Mouse (Mus musculus): ENCODE results near the gene Crebbp. TPM values are rescaled to one million over a fixed set of nuclear protein-coding genes. Genes with fewer than 3 reads are reported as not detected.
"Not testable (repeated sequence)": the region's sequence is repeated elsewhere in the genome, so short reads cannot be mapped to it uniquely, and the experiment has no call there.

Crebbp gene
- polyA plus RNA-seq (2015; fragmentation: Nextera tagmentation; extraction: Ambion mirVana) = 14.4 and 14.8 TPM in 2 replicates

DNA sequence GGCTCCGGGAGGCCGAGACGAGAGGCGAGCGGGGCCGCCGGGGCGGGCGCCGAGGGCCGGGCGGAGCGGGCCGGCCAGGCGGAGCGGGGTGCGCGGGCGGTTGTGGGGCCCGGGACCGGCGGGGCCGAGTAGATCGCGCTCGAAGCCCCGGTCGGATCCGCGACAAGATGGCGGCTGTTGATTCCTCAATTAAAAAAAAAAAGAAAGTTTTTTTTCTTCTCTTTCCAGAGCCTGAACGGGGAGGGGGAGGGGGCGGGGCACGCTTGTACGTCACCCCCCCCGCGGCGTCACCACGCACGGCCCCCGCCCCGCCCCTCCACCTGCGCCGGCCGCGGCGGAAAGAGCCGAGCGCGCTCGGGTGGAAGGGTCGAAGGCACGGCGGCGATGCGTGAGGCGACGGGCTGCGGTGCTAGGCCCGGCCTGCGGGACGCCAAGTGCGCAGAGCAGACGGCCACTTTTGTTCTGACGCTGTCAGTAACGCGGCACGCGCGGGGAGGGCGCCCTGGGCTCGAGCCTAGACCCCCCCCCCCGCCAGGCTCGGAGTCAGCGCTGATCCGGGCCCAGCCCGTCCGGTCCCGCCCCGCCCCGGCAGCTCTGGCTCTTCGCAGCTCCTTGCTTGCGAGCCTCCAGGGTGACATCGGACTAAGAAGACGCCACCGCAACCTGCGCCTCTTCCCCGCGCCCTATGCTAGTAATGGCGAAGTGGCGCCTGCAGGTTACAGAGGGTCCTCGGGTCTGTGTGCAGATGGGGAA, at the start of gene Crebbp:
TSS of gene Crebbp (minus strand) at position 199 of the 753 bp plus-strand sequence.
- Histone ChIP-seq H3K27me3 (ENCODE audit: control insufficient read depth, insufficient read depth, low read length) (no peaks in the 10 kb centered on the region), H3K27ac (replicated peaks) (peak within 1 kb of the TSS; percentile 99), H3K9ac (ENCODE audit: low read length) (peak within 1 kb of the TSS; percentile 99), H3K4me3 (ENCODE audit: low read depth, low read length) (peak within 1 kb of the TSS; percentile 88), H3K36me3 (ENCODE audit: control insufficient read depth, insufficient read depth, low read length) (no peaks in the 10 kb centered on the region), H3K4me1 (replicated peaks; ENCODE audit: control insufficient read depth, insufficient read depth) (peaks cover 3% of the 10 kb centered on the region; the same call in 1 of the 2 replicates), H3K4me2 (replicated peaks; ENCODE audit: low read depth) (peak within 1 kb of the TSS; percentile 95), H3K9me3 (ENCODE audit: control insufficient read depth, low read length) (no peaks in the 10 kb centered on the region)
- under 1% methylated on average over 73 of the region's 92 CpGs for WGBS
- peak; percentile 96 for DNase-seq (ENCODE audit: low spot score)
- TF ChIP-seq EP300 (optimal IDR thresholded peaks at IDR 0.05) (no peak), CTCF (IDR thresholded peaks at IDR 0.05; ENCODE audit: low read depth) (peak; percentile 8; the same call in 1 of the 2 replicates)
- ATAC-seq (ENCODE audit: low FRiP score, low TSS enrichment) = peak; percentile 94

DNA sequence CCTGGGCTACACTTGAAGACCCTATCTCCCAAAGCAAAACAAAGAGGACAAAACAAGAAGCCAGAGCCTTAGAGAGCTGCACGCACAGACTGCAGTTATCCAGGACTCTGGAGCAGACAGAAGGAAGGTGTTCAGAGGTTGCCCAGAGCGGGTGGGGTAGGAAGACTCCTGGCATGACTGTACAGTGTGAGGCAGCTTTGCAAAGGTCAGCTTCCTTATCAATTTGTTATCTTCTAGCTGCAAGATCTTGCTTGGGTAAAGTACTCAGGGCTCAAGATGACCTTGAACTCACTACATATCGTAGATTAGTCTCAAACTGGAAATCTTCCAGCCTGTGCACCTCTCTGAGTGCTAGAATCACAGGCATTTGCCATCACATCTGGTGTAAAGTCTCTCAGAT, 49.7 kb upstream of the Crebbp start:
- Histone ChIP-seq H3K4me2 (replicated peaks; ENCODE audit: low read depth) (no peak overlapping the region), H3K36me3 (ENCODE audit: control insufficient read depth, insufficient read depth, low read length) (no peaks in the 10 kb centered on the region), H3K27ac (replicated peaks) (no peak overlapping the region), H3K4me3 (ENCODE audit: low read depth, low read length) (no peak overlapping the region), H3K9ac (ENCODE audit: low read length) (no peak overlapping the region), H3K27me3 (ENCODE audit: control insufficient read depth, insufficient read depth, low read length) (no peaks in the 10 kb centered on the region), H3K4me1 (replicated peaks; ENCODE audit: control insufficient read depth, insufficient read depth) (0 out of 2 replicates have a peak, but pooled peaks cover 2% of the 10 kb centered on the region), H3K9me3 (ENCODE audit: control insufficient read depth, low read length) (no peaks in the 10 kb centered on the region)
- ATAC-seq (ENCODE audit: low FRiP score, low TSS enrichment) (no peak), DNase-seq (ENCODE audit: low spot score) (no peak)
- TF ChIP-seq EP300 (optimal IDR thresholded peaks at IDR 0.05) = no peak
- TF ChIP-seq CTCF (IDR thresholded peaks at IDR 0.05; ENCODE audit: low read depth) = no peak
- 68% methylated on average over 3 of the region's 3 CpGs for WGBS

DNA sequence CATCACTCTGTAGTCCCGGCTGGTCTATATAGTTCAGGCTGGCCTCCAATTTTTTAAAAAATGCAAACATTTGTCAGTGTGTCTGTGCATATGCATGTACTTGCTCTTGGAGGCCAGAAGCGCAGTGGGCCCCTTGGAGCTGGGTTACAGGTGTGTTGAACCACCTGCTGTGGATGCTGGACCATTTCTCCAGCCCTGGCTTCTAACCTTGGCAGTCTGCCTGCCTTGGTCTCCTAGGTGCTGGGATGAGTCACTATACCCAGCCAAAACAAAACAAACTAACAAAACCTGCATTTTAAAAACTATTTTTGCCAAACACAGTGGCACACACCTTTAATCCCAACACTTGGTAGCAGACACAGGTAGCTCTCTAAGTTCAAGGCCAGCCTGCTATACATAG, 43.7 kb upstream of the Crebbp start:
- 92% methylated on average over 2 of the region's 2 CpGs for WGBS
- no peak overlapping the region for H3K27ac ChIP-seq (replicated peaks)
- no peak overlapping the region for H3K9ac ChIP-seq (ENCODE audit: low read length)
- H3K36me3 ChIP-seq (ENCODE audit: control insufficient read depth, insufficient read depth, low read length) = no peaks in the 10 kb centered on the region
- no peak for TF ChIP-seq CTCF (IDR thresholded peaks at IDR 0.05; ENCODE audit: low read depth)
- TF ChIP-seq EP300 (optimal IDR thresholded peaks at IDR 0.05) = no peak
- H3K27me3 ChIP-seq (ENCODE audit: control insufficient read depth, insufficient read depth, low read length) = no peaks in the 10 kb centered on the region
- no peak overlapping the region for H3K4me3 ChIP-seq (ENCODE audit: low read depth, low read length)
- H3K9me3 ChIP-seq (ENCODE audit: control insufficient read depth, low read length) = no peaks in the 10 kb centered on the region
- no peaks in the 10 kb centered on the region for H3K4me1 ChIP-seq (replicated peaks; ENCODE audit: control insufficient read depth, insufficient read depth)
- ATAC-seq (ENCODE audit: low FRiP score, low TSS enrichment) (no peak), DNase-seq (ENCODE audit: low spot score) (no peak)
- H3K4me2 ChIP-seq (replicated peaks; ENCODE audit: low read depth) = no peak overlapping the region

GRCm38 (mm10) chr16:4248791-4249190, 35.0 kb upstream of the Crebbp start:
- Histone ChIP-seq H3K36me3 (ENCODE audit: control insufficient read depth, insufficient read depth, low read length) (no peaks in the 10 kb centered on the region), H3K4me1 (replicated peaks; ENCODE audit: control insufficient read depth, insufficient read depth) (no peaks in the 10 kb centered on the region), H3K9ac (ENCODE audit: low read length) (no peak overlapping the region), H3K27me3 (ENCODE audit: control insufficient read depth, insufficient read depth, low read length) (no peaks in the 10 kb centered on the region), H3K4me3 (ENCODE audit: low read depth, low read length) (no peak overlapping the region), H3K4me2 (replicated peaks; ENCODE audit: low read depth) (no peak overlapping the region), H3K27ac (replicated peaks) (no peak overlapping the region), H3K9me3 (ENCODE audit: control insufficient read depth, low read length) (no peaks in the 10 kb centered on the region)
- TF ChIP-seq EP300 (optimal IDR thresholded peaks at IDR 0.05) (no peak), CTCF (IDR thresholded peaks at IDR 0.05; ENCODE audit: low read depth) (no peak)
- WGBS = 88% methylated on average over 3 of the region's 3 CpGs
- ATAC-seq (ENCODE audit: low FRiP score, low TSS enrichment) (no peak), DNase-seq (ENCODE audit: low spot score) (no peak)

DNA sequence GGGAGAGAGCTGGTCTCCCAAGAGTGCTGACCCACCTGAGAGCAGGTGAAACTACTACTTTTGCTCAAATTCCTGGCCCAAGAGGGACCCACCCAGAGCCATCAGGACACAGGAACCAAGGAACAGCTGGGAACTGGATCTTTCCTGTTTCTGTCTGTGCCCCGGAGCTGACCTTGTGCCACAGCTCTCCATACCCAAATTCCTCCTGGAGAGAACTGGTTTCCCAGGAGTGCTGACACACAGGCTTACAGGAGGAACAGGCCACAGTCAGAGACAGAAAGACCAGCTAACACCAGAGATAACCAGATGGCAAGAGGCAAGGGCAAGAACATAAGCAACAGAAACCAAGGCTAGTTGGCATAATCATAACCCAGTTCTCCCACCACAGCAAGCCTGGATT, 31.4 kb upstream of the Crebbp start:
- WGBS = 100% methylated on average over 1 of the region's 1 CpGs
- H3K9me3 ChIP-seq (ENCODE audit: control insufficient read depth, low read length); H3K27ac ChIP-seq (replicated peaks): not testable (repeated sequence)

GRCm38 (mm10) chr16:4236131-4236530, 22.3 kb upstream of the Crebbp start:
- no peak overlapping the region for H3K4me3 ChIP-seq (ENCODE audit: low read depth, low read length)
- no peak overlapping the region for H3K27ac ChIP-seq (replicated peaks)
- TF ChIP-seq EP300 (optimal IDR thresholded peaks at IDR 0.05) (no peak), CTCF (IDR thresholded peaks at IDR 0.05; ENCODE audit: low read depth) (no peak)
- H3K36me3 ChIP-seq (ENCODE audit: control insufficient read depth, insufficient read depth, low read length) = no peaks in the 10 kb centered on the region
- peak; percentile 75; the same call in 1 of the 2 replicates for ATAC-seq (ENCODE audit: low FRiP score, low TSS enrichment)
- H3K4me2 ChIP-seq (replicated peaks; ENCODE audit: low read depth) = no peak overlapping the region
- H3K27me3 ChIP-seq (ENCODE audit: control insufficient read depth, insufficient read depth, low read length) = no peaks in the 10 kb centered on the region
- no peak overlapping the region for H3K9ac ChIP-seq (ENCODE audit: low read length)
- no peaks in the 10 kb centered on the region for H3K9me3 ChIP-seq (ENCODE audit: control insufficient read depth, low read length)
- no peak for DNase-seq (ENCODE audit: low spot score)
- WGBS = 58% methylated on average over 4 of the region's 4 CpGs
- no peaks in the 10 kb centered on the region for H3K4me1 ChIP-seq (replicated peaks; ENCODE audit: control insufficient read depth, insufficient read depth)

More for the DNA sequence above, 31.4 kb upstream of the Crebbp start:
- H3K4me1 ChIP-seq (replicated peaks; ENCODE audit: control insufficient read depth, insufficient read depth); ATAC-seq (ENCODE audit: low FRiP score, low TSS enrichment); H3K4me3 ChIP-seq (ENCODE audit: low read depth, low read length); H3K27me3 ChIP-seq (ENCODE audit: control insufficient read depth, insufficient read depth, low read length); H3K36me3 ChIP-seq (ENCODE audit: control insufficient read depth, insufficient read depth, low read length); DNase-seq (ENCODE audit: low spot score); H3K9ac ChIP-seq (ENCODE audit: low read length); H3K4me2 ChIP-seq (replicated peaks; ENCODE audit: low read depth): not testable (repeated sequence)

Data from stomach, postnatal 0 days (tissue).